Mouse (Mus musculus): ENCODE measurements at regions not wholly inside any gene's neighbourhood (a gene's known extent, or its start where the extent isn't known, plus 50 kb on each side); places are given as distances from the start of the nearest gene placed in this dataset.

DNA sequence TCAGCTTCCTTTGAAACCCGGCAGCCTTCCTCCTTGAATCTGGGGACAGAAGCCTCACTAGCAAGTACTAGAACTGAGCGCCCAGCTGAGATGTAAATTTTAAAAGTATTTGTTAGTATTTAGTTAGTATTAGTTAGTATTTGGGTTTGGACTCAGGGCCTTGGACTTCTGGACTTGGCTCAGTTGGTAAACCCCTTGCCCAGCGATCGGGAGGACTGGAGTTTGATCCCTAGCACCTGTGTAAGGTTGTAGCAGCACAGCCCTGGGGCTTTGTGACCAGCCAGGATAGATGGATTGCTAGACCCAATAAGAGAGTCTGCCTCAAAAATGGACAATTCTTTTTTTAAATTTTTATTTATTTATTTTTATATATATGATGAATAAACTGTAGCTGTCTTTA is 62.7 kb upstream of the Ppp2r5a start:
- no peak overlapping the region for H3K4me2 ChIP-seq (replicated peaks; ENCODE audit: low read depth, low read length)
- H3K9ac ChIP-seq (ENCODE audit: low read depth, low read length): no peak overlapping the region
- no peak overlapping the region for H3K4me3 ChIP-seq (ENCODE audit: low read depth, low read length)
- DNase-seq (ENCODE audit: low spot score): no peak
- no peaks in the 10 kb centered on the region; the same call in 1 of the 2 replicates for H3K4me1 ChIP-seq (replicated peaks; ENCODE audit: control insufficient read depth, insufficient read depth, low read length)
- ATAC-seq (ENCODE audit: low FRiP score): no peak
- H3K9me3 ChIP-seq (ENCODE audit: control insufficient read depth, low read length): no peaks in the 10 kb centered on the region
- H3K27me3 ChIP-seq (ENCODE audit: control insufficient read depth, insufficient read depth, low read length): no peaks in the 10 kb centered on the region
- no peaks in the 10 kb centered on the region for H3K36me3 ChIP-seq (ENCODE audit: control insufficient read depth, insufficient read depth, low read length)
- H3K27ac ChIP-seq (ENCODE audit: low read depth, low read length): no peak overlapping the region
- WGBS: 90% methylated on average over 4 of the region's 4 CpGs

GRCm38 (mm10) chr1:191465170-191465569 is 62.1 kb upstream of the Ppp2r5a start:
- Histone ChIP-seq H3K4me3 (ENCODE audit: low read depth, low read length) (no peak overlapping the region), H3K27me3 (ENCODE audit: control insufficient read depth, insufficient read depth, low read length) (no peaks in the 10 kb centered on the region), H3K27ac (ENCODE audit: low read depth, low read length) (no peak overlapping the region), H3K4me1 (replicated peaks; ENCODE audit: control insufficient read depth, insufficient read depth, low read length) (no peaks in the 10 kb centered on the region; the same call in 1 of the 2 replicates), H3K9ac (ENCODE audit: low read depth, low read length) (no peak overlapping the region), H3K4me2 (replicated peaks; ENCODE audit: low read depth, low read length) (no peak overlapping the region), H3K36me3 (ENCODE audit: control insufficient read depth, insufficient read depth, low read length) (no peaks in the 10 kb centered on the region), H3K9me3 (ENCODE audit: control insufficient read depth, low read length) (no peaks in the 10 kb centered on the region)
- DNase-seq (ENCODE audit: low spot score): no peak
- WGBS: 62% methylated on average over 2 of the region's 2 CpGs
- no peak for ATAC-seq (ENCODE audit: low FRiP score)

GRCm38 (mm10) chr1:191461811-191462491 is 58.9 kb upstream of the Ppp2r5a start:
- H3K4me1 ChIP-seq (replicated peaks; ENCODE audit: control insufficient read depth, insufficient read depth, low read length): no peaks in the 10 kb centered on the region; the same call in 1 of the 2 replicates
- 5% methylated on average over 9 of the region's 9 CpGs for WGBS
- no peak overlapping the region for H3K4me2 ChIP-seq (replicated peaks; ENCODE audit: low read depth, low read length)
- H3K9me3 ChIP-seq (ENCODE audit: control insufficient read depth, low read length): no peaks in the 10 kb centered on the region
- H3K36me3 ChIP-seq (ENCODE audit: control insufficient read depth, insufficient read depth, low read length): no peaks in the 10 kb centered on the region
- ATAC-seq (ENCODE audit: low FRiP score) (peak; percentile 82), DNase-seq (ENCODE audit: low spot score) (peak; percentile 53)
- H3K4me3 ChIP-seq (ENCODE audit: low read depth, low read length): no peak overlapping the region
- no peaks in the 10 kb centered on the region for H3K27me3 ChIP-seq (ENCODE audit: control insufficient read depth, insufficient read depth, low read length)
- no peak overlapping the region for H3K27ac ChIP-seq (ENCODE audit: low read depth, low read length)
- 0 out of 2 replicates have a peak overlapping the region, but pooled peaks have one; percentile 2 for H3K9ac ChIP-seq (ENCODE audit: low read depth, low read length)

DNA sequence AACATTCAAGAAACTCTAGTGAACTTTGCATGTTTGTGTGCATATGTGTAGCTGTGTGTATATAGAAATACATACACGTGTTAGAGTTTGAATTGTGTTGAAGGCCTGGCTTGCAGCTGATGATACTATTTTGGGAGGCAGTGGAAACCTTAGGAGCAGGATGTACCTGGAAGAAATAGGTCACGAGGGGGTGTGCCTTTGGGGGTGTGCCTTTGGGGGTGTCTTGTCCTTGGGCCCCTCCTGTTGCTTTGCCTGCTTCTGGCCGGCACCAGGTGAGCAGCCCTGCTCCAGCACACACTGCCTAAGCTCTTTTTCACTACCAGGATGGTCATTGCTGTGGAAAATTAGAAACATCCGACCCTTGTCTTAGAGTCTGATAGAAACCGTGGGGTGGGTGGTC is 56.0 kb upstream of the Ppp2r5a start:
- Histone ChIP-seq H3K4me3 (ENCODE audit: low read depth, low read length) (no peak overlapping the region), H3K4me2 (replicated peaks; ENCODE audit: low read depth, low read length) (no peak overlapping the region), H3K4me1 (replicated peaks; ENCODE audit: control insufficient read depth, insufficient read depth, low read length) (no peaks in the 10 kb centered on the region; the same call in 1 of the 2 replicates), H3K9me3 (ENCODE audit: control insufficient read depth, low read length) (no peaks in the 10 kb centered on the region), H3K9ac (ENCODE audit: low read depth, low read length) (no peak overlapping the region), H3K27me3 (ENCODE audit: control insufficient read depth, insufficient read depth, low read length) (no peaks in the 10 kb centered on the region), H3K27ac (ENCODE audit: low read depth, low read length) (no peak overlapping the region), H3K36me3 (ENCODE audit: control insufficient read depth, insufficient read depth, low read length) (no peaks in the 10 kb centered on the region)
- ATAC-seq (ENCODE audit: low FRiP score) (no peak), DNase-seq (ENCODE audit: low spot score) (no peak)
- WGBS: 76% methylated on average over 5 of the region's 5 CpGs

DNA sequence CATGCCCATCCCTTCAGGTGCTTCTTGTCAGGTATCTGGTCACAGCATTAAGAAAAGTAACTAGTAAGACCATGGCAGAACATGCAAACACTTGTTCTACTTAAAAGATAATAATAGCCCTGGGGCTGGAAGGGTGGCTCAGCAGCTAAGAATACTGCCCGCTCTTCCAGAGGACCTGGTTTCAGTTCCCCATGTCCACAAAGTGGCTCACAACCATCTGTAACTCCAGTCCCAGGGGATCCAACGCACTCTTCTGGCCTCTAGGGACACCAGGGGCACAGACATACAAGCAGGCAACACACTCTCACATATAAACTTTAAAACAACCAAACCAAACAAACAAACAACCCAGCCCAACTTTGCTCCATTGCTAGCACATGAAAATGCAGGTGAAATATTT is 55.2 kb upstream of the Ppp2r5a start:
- Histone ChIP-seq H3K4me1 (replicated peaks; ENCODE audit: control insufficient read depth, insufficient read depth, low read length) (no peaks in the 10 kb centered on the region; the same call in 1 of the 2 replicates), H3K9ac (ENCODE audit: low read depth, low read length) (no peak overlapping the region), H3K4me2 (replicated peaks; ENCODE audit: low read depth, low read length) (no peak overlapping the region), H3K27me3 (ENCODE audit: control insufficient read depth, insufficient read depth, low read length) (no peaks in the 10 kb centered on the region), H3K4me3 (ENCODE audit: low read depth, low read length) (no peak overlapping the region), H3K9me3 (ENCODE audit: control insufficient read depth, low read length) (no peaks in the 10 kb centered on the region), H3K36me3 (ENCODE audit: control insufficient read depth, insufficient read depth, low read length) (no peaks in the 10 kb centered on the region), H3K27ac (ENCODE audit: low read depth, low read length) (no peak overlapping the region)
- ATAC-seq (ENCODE audit: low FRiP score) (no peak), DNase-seq (ENCODE audit: low spot score) (no peak)
- 70% methylated on average over 2 of the region's 2 CpGs for WGBS

- Histone ChIP-seq H3K4me2 (replicated peaks; ENCODE audit: low read depth, low read length) (no peak overlapping the region), H3K4me1 (replicated peaks; ENCODE audit: control insufficient read depth, insufficient read depth, low read length) (no peaks in the 10 kb centered on the region; the same call in 1 of the 2 replicates), H3K9ac (ENCODE audit: low read depth, low read length) (no peak overlapping the region), H3K27ac (ENCODE audit: low read depth, low read length) (no peak overlapping the region), H3K4me3 (ENCODE audit: low read depth, low read length) (no peak overlapping the region), H3K36me3 (ENCODE audit: control insufficient read depth, insufficient read depth, low read length) (no peaks in the 10 kb centered on the region), H3K27me3 (ENCODE audit: control insufficient read depth, insufficient read depth, low read length) (no peaks in the 10 kb centered on the region), H3K9me3 (ENCODE audit: control insufficient read depth, low read length) (no peaks in the 10 kb centered on the region)
- ATAC-seq (ENCODE audit: low FRiP score) (no peak), DNase-seq (ENCODE audit: low spot score) (no peak)
- WGBS: 64% methylated on average over 4 of the region's 4 CpGs
These were observed 54.0 kb upstream of the Ppp2r5a start for GRCm38 (mm10) chr1:191457103-191457502.

DNA sequence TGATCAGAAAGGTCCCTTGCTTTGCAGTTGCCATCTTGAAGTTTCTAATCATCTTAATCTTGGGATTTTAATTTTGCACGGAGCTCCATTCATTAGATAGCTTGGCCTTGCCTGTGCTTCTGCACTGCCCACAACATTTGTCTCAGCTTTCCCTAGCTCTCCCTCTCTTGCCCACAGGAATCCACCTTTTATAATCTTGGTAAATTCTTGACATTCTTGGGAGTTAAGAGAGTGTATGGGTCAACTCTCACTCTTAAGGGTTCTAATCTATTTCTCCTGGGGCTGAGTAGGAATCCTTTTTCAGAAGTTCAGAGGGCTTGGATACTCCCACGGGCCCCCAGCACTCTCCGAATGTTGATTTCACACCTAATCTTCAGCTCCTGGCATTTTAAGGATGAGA is 51.5 kb upstream of the Ppp2r5a start:
- Histone ChIP-seq H3K27ac (ENCODE audit: low read depth, low read length) (no peak overlapping the region), H3K9me3 (ENCODE audit: control insufficient read depth, low read length) (no peaks in the 10 kb centered on the region), H3K4me2 (replicated peaks; ENCODE audit: low read depth, low read length) (no peak overlapping the region), H3K36me3 (ENCODE audit: control insufficient read depth, insufficient read depth, low read length) (no peaks in the 10 kb centered on the region), H3K4me1 (replicated peaks; ENCODE audit: control insufficient read depth, insufficient read depth, low read length) (no peaks in the 10 kb centered on the region), H3K27me3 (ENCODE audit: control insufficient read depth, insufficient read depth, low read length) (no peaks in the 10 kb centered on the region), H3K9ac (ENCODE audit: low read depth, low read length) (no peak overlapping the region), H3K4me3 (ENCODE audit: low read depth, low read length) (no peak overlapping the region)
- DNase-seq (ENCODE audit: low spot score): no peak
- 70% methylated on average over 3 of the region's 3 CpGs for WGBS
- no peak for ATAC-seq (ENCODE audit: low FRiP score)

- Histone ChIP-seq H3K4me1 (replicated peaks; ENCODE audit: control insufficient read depth, insufficient read depth, low read length) (no peaks in the 10 kb centered on the region), H3K36me3 (ENCODE audit: control insufficient read depth, insufficient read depth, low read length) (no peaks in the 10 kb centered on the region), H3K4me3 (ENCODE audit: low read depth, low read length) (no peak overlapping the region), H3K27me3 (ENCODE audit: control insufficient read depth, insufficient read depth, low read length) (no peaks in the 10 kb centered on the region), H3K9ac (ENCODE audit: low read depth, low read length) (no peak overlapping the region), H3K9me3 (ENCODE audit: control insufficient read depth, low read length) (no peaks in the 10 kb centered on the region), H3K4me2 (replicated peaks; ENCODE audit: low read depth, low read length) (no peak overlapping the region), H3K27ac (ENCODE audit: low read depth, low read length) (no peak overlapping the region)
- WGBS: 85% methylated on average over 3 of the region's 3 CpGs
- ATAC-seq (ENCODE audit: low FRiP score): no peak
- no peak for DNase-seq (ENCODE audit: low spot score)
These were observed 50.5 kb upstream of the Ppp2r5a start for GRCm38 (mm10) chr1:191453589-191453988.
